Mouse (Mus musculus): ENCODE measurements at regions not wholly inside any gene's neighbourhood (a gene's known extent, or its start where the extent isn't known, plus 50 kb on each side); places are given as distances from the start of the nearest gene placed in this dataset.

DNA sequence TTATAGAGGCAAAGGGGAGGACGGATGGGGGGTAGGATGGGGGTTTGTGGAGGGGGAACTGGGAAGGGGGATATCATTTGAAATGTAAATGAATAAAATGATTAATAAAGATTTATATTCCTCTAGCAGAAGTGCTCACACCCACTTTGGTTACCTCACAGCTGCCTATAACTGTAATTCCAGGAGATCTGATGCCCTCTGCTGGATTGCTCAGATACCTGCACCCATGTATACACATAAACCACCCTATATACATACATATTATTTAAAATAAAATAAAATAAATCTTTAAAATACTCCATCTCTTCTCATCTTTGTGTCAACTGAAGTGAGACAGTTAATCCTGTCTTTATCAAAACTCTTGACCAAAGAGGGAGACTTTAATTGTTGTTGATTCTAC lies 1031.9 kb downstream of the Gsdmc2 start:
- TF ChIP-seq ZMIZ1 (IDR thresholded peaks at IDR 0.05; ENCODE audit: low read depth, low read length) (no peak), USF1 (IDR thresholded peaks at IDR 0.05; ENCODE audit: low read depth, low read length) (no peak), CTCF (conservative IDR thresholded peaks at IDR 0.05 in 1 of 2, IDR thresholded peaks at IDR 0.05 in 1 of 2; ENCODE audit: low read depth in 2 of 2, low read length in 2 of 2) (peak in 1 of 2 experiments; percentile 50; a peak in 2 of 4 replicates), JUN (IDR thresholded peaks at IDR 0.05; ENCODE audit: insufficient read depth, low read depth, low read length) (no peak), ZC3H11A (IDR thresholded peaks at IDR 0.05; ENCODE audit: low read depth, low read length) (no peak), POLR2A (IDR thresholded peaks at IDR 0.05; ENCODE audit: low read depth, low read length) (no peak), BHLHE40 (IDR thresholded peaks at IDR 0.05; ENCODE audit: low read depth, low read length) (no peak), HCFC1 (IDR thresholded peaks at IDR 0.05; ENCODE audit: low read depth, low read length) (no peak), GABPA (IDR thresholded peaks at IDR 0.05; ENCODE audit: insufficient replicate concordance, low read depth, low read length) (no peak)
